Mouse (Mus musculus): Measurements from ENCODE around the gene Elf2. TPM values are rescaled to one million over a fixed set of nuclear protein-coding genes. Genes with fewer than 3 reads are reported as not detected.
A peak's percentile ranks its signal among the peaks of the same experiment; 100 is the strongest.

Elf2 gene
- polyA plus RNA-seq, 2 experiments = 14.7 to 20.7 TPM

GRCm38 (mm10) chr3:51343260-51343659 lies 2.8 kb upstream of the Elf2 start:
- DNase-seq (ENCODE audit: low read depth in 3 of 3, low spot score in 3 of 3) = no peak
- 87% methylated on average over 4 of the region's 4 CpGs for WGBS (ENCODE audit: insufficient replicate concordance)
- Histone ChIP-seq H3K27me3 (ENCODE audit: control insufficient read depth, insufficient read depth, low read length) (no peaks in the 10 kb centered on the region), H3K36me3 (replicated peaks; ENCODE audit: control insufficient read depth, insufficient read depth, low read depth) (no peaks in the 10 kb centered on the region), H3K4me2 (ENCODE audit: low read depth) (no peak overlapping the region), H3K27ac (no peak overlapping the region), H3K9ac (replicated peaks) (no peak overlapping the region), H3K9me3 (ENCODE audit: control insufficient read depth, low read length) (no peaks in the 10 kb centered on the region), H3K4me1 (replicated peaks; ENCODE audit: control insufficient read depth in 2 of 2, insufficient read depth in 2 of 2, low read length in 1 of 2) (peaks cover 7 to 9% of the 10 kb centered on the region in 2 experiments), H3K4me3 (ENCODE audit: insufficient read depth in 1 of 2, low read depth in 2 of 2, low read length in 2 of 2) (no peak overlapping the region)
- TF ChIP-seq EP300 (IDR thresholded peaks at IDR 0.05; ENCODE audit: low read depth) = no peak
- no peak for TF ChIP-seq CTCF (IDR thresholded peaks at IDR 0.05; ENCODE audit: low read depth)
- ATAC-seq (ENCODE audit: insufficient read depth) = no peak

- Histone ChIP-seq H3K4me2 (ENCODE audit: low read depth) (peak overlapping the region; percentile 99), H3K27me3 (ENCODE audit: control insufficient read depth, insufficient read depth, low read length) (no peaks in the 10 kb centered on the region), H3K27ac (peak overlapping the region; percentile 85), H3K4me1 (replicated peaks; ENCODE audit: control insufficient read depth in 2 of 2, insufficient read depth in 2 of 2, low read length in 1 of 2) (peaks cover 17% of the 10 kb centered on the region in 2 experiments), H3K9me3 (ENCODE audit: control insufficient read depth, low read length) (no peaks in the 10 kb centered on the region), H3K9ac (replicated peaks) (peak overlapping the region; percentile 87), H3K4me3 (ENCODE audit: insufficient read depth in 1 of 2, low read depth in 2 of 2, low read length in 2 of 2) (peak overlapping the region; percentile 85 to 91), H3K36me3 (replicated peaks; ENCODE audit: control insufficient read depth, insufficient read depth, low read depth) (no peaks in the 10 kb centered on the region)
- TF ChIP-seq CTCF (IDR thresholded peaks at IDR 0.05; ENCODE audit: low read depth) = no peak
- TF ChIP-seq EP300 (IDR thresholded peaks at IDR 0.05; ENCODE audit: low read depth) = no peak
- ATAC-seq (ENCODE audit: insufficient read depth) (no peak), DNase-seq (ENCODE audit: low read depth in 3 of 3, low spot score in 3 of 3) (no peak)
- 6% methylated on average over 9 of the region's 9 CpGs for WGBS (ENCODE audit: insufficient replicate concordance)
These were observed 1.7 kb upstream of the Elf2 start for GRCm38 (mm10) chr3:51342152-51342551.

GRCm38 (mm10) chr3:51341268-51342081 lies 1.0 kb upstream of the Elf2 start:
- ATAC-seq (ENCODE audit: insufficient read depth) (peak; percentile 80), DNase-seq (ENCODE audit: low read depth in 3 of 3, low spot score in 3 of 3) (peak; percentile 81 to 84 (median 81))
- H3K9me3 ChIP-seq (ENCODE audit: control insufficient read depth, low read length) = no peaks in the 10 kb centered on the region
- WGBS (ENCODE audit: insufficient replicate concordance) = under 1% methylated on average over 72 of the region's 86 CpGs
- H3K9ac ChIP-seq (replicated peaks) = peak overlapping the region; percentile 98
- H3K27ac ChIP-seq = peak overlapping the region; percentile 93
- H3K4me1 ChIP-seq (replicated peaks; ENCODE audit: control insufficient read depth in 2 of 2, insufficient read depth in 2 of 2, low read length in 1 of 2) = peaks cover 21% of the 10 kb centered on the region in 2 experiments
- H3K27me3 ChIP-seq (ENCODE audit: control insufficient read depth, insufficient read depth, low read length) = no peaks in the 10 kb centered on the region
- no peak for TF ChIP-seq EP300 (IDR thresholded peaks at IDR 0.05; ENCODE audit: low read depth)
- TF ChIP-seq CTCF (IDR thresholded peaks at IDR 0.05; ENCODE audit: low read depth) = no peak
- H3K4me2 ChIP-seq (ENCODE audit: low read depth) = peak overlapping the region; percentile 99
- no peaks in the 10 kb centered on the region for H3K36me3 ChIP-seq (replicated peaks; ENCODE audit: control insufficient read depth, insufficient read depth, low read depth)
- peak overlapping the region; percentile 85 to 91 for H3K4me3 ChIP-seq (ENCODE audit: insufficient read depth in 1 of 2, low read depth in 2 of 2, low read length in 2 of 2)

DNA sequence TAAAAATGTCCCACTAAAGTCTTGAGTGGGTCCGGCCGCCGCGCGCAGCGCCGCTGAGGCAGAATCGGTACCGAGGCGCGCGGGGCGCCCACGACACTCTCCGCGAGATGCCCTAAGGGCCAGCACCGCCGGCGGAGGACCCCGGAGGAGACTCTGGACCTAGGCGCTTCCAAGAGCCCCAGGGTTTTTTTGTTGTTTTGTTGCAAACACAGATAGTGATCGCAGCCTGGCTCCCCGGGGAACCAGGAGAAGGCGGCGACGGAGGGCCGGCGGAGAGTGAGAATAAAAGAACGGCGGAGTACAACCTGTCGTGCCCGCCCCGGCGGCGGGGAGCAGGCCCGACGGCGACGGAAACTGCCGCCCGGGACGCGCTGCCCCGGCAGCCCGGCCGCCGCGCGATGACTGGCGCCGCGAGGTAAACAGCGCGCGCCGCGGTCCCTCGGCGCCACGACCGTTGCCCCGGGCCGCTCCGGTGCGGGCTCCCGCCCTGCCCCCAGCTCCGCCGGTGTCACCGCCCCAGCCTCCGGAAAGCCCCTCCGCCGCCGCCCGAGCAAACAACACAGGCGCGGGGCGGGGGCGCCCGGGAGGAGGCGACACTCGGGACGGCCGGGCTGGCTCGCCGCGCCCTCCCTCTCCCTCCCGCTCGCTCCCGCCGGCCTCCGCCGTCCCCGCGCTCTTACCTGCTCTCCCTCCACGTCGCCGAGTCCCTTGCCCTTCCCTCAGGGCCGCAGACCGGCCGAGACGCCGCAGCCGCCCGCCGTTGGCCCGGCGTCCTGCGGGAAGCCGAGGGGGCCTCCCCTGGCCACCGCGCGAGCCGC lies 520 bp downstream of the Elf2 start:
- Histone ChIP-seq H3K9me3 (ENCODE audit: control insufficient read depth, low read length) (no peaks in the 10 kb centered on the region), H3K4me3 (ENCODE audit: insufficient read depth in 1 of 2, low read depth in 2 of 2, low read length in 2 of 2) (peak overlapping the region; percentile 85 to 89), H3K36me3 (replicated peaks; ENCODE audit: control insufficient read depth, insufficient read depth, low read depth) (no peaks in the 10 kb centered on the region), H3K4me2 (ENCODE audit: low read depth) (peak overlapping the region; percentile 99), H3K27me3 (ENCODE audit: control insufficient read depth, insufficient read depth, low read length) (no peaks in the 10 kb centered on the region), H3K9ac (replicated peaks) (peak overlapping the region; percentile 98), H3K4me1 (replicated peaks; ENCODE audit: control insufficient read depth in 2 of 2, insufficient read depth in 2 of 2, low read length in 1 of 2) (peaks cover 27 to 29% of the 10 kb centered on the region in 2 experiments), H3K27ac (peak overlapping the region; percentile 93)
- under 1% methylated on average over 91 of the region's 113 CpGs for WGBS (ENCODE audit: insufficient replicate concordance)
- no peak for DNase-seq (ENCODE audit: low read depth in 3 of 3, low spot score in 3 of 3)
- ATAC-seq (ENCODE audit: insufficient read depth) = peak; percentile 40
- TF ChIP-seq EP300 (IDR thresholded peaks at IDR 0.05; ENCODE audit: low read depth) (no peak), CTCF (IDR thresholded peaks at IDR 0.05; ENCODE audit: low read depth) (0 out of 2 replicates have a peak, but pooled peaks have one; percentile 6)

- Histone ChIP-seq H3K36me3 (replicated peaks; ENCODE audit: control insufficient read depth, insufficient read depth, low read depth) (no peaks in the 10 kb centered on the region), H3K27me3 (ENCODE audit: control insufficient read depth, insufficient read depth, low read length) (no peaks in the 10 kb centered on the region), H3K4me2 (ENCODE audit: low read depth) (peak overlapping the region; percentile 99), H3K4me1 (replicated peaks; ENCODE audit: control insufficient read depth in 2 of 2, insufficient read depth in 2 of 2, low read length in 1 of 2) (peaks cover 30 to 32% of the 10 kb centered on the region in 2 experiments), H3K27ac (peak overlapping the region; percentile 93), H3K9me3 (ENCODE audit: control insufficient read depth, low read length) (no peaks in the 10 kb centered on the region), H3K4me3 (ENCODE audit: insufficient read depth in 1 of 2, low read depth in 2 of 2, low read length in 2 of 2) (peak overlapping the region; percentile 85 to 89), H3K9ac (replicated peaks) (peak overlapping the region; percentile 98)
- no peak for ATAC-seq (ENCODE audit: insufficient read depth)
- TF ChIP-seq CTCF (IDR thresholded peaks at IDR 0.05; ENCODE audit: low read depth) (no peak), EP300 (IDR thresholded peaks at IDR 0.05; ENCODE audit: low read depth) (no peak)
- under 1% methylated on average over 9 of the region's 9 CpGs for WGBS (ENCODE audit: insufficient replicate concordance)
- no peak for DNase-seq (ENCODE audit: low read depth in 3 of 3, low spot score in 3 of 3)
These were observed 1.1 kb downstream of the Elf2 start for GRCm38 (mm10) chr3:51339378-51339733.
